Mouse (Mus musculus): ENCODE results near the gene Flnb.
A peak's percentile ranks its signal among the peaks of the same experiment; 100 is the strongest.

The Flnb gene

DNA sequence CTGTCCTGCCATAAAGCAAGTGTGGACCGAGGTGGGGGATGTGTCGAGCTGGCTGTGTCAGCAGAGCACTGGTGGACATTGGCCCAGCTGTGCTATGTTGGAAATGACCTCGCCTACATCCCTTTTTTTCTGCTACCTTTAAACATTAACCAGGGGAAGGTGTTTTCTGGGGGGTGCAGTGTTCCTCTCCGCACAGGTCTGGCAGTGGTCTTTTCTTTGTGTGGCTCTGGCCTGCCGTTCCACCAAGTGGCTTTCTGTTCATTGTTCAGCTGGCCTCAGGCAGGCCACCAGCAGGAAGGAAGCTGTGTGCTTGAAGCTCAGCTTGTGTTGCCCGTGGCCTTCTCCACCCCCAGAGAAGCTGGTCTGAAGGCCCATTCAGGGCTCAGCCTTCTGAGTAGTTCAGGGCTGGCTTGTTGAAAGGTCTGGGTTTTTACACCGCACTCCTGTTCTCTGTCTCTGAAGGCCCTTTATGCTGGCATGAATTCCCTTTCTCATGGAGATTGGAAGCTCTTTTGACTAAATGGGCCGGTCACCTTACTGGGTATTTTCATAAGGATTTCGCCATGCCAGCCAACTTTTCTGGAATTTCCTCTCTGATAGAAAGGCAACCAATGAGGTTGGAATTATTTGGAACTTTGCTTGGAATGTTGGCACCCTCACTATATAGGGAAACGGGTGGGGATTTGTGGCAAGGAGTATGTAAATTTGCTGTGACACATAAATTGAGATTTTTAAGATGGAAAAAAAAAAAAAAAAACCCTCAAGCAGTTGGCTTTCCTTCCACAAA is 8.6 kb downstream of the Flnb start:
- no peak for DNase-seq (ENCODE audit: low spot score in 2 of 2)

DNA sequence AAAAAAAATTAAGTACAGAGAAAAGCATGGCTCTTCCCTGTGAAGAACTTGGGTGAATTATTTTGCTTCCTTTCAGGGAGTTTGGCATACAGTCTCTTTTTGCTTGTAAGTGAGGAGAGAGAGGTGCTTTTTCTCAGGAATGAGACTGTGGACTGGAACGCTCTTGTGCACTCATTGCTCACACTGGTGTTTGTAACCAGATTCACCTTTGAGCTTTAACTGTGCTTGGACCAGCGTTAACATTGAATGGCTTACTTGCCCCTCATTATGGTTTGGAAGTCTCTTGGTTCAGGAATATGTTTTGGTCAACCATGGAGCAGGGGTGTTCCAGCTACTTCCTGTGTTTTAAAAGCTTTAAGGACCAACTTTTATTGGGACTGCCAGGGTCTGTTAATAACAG is 11.4 kb downstream of the Flnb start:
- DNase-seq (ENCODE audit: low spot score in 2 of 2) = no peak

DNA sequence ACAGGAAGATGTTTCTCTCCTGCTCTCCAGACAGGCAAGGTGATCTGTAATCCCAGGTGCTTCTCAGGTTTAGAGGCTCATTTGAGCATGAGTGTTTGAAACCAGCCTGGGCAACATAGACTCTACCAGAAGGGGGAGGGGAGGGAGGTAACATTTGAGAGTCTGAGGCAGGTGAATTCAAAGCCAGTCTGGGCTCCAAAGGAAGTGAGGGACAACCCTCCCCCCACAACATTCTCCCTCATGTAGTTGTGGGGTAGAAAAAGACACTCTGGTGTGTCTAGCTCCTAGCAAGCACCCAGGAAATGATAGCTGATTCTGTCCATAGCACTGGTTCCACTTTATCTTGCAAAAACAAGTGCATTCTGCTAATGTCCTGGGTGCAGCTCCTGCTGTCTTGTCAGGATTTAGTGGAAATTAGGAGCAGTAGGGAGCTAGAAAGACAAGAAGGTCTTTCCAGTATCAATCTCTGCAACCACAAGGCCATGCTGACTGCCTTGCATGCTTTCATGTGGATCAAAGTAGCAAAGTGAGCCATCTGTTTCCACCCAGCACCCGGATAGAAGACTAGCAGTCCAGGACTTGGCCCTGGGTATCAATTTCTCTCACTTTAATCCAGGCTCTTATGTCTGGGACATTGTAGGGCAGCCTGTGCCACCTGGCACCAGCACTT is 14.1 kb downstream of the Flnb start:
- DNase-seq (ENCODE audit: low spot score in 2 of 2) = no peak

DNA sequence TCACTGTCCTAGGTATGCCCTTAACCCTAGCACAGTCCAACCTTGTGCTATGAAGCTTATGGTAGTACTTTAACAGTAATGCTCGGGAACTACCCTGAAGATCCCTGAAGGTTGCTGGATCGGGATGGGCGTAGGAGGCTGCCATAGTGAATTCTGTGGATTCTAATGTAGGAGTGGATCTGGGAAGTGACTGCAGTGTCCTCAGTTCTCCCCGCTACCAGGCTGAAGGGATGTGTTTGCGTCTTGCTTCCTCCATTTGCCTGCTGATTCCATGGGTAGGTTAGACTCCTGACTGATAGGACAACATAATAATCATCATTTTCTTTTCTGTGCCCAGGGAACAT is 14.7 kb downstream of the Flnb start:
- peak in 1 of 2 experiments; percentile 23 for DNase-seq (ENCODE audit: low spot score in 2 of 2)

DNA sequence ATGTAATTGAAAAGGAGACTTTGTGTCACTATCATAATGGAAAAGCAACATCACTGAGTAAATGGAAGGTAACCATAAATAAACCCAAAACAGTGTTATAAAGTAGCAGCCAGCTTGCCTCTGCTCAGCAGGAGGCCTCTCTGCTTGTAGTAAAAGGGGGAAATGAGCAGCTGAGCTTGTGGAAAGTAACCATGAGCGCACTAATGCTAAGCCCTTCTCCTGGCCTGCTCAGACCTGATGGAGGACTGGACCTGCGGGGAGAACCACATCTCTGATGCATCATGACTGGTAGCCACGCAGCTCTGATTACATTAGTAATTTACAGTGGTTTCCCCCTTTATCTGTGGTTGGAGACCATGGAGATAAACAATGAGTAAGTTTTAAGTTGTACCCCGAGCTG is 15.7 kb downstream of the Flnb start:
- DNase-seq (ENCODE audit: low spot score in 2 of 2) = no peak

DNA sequence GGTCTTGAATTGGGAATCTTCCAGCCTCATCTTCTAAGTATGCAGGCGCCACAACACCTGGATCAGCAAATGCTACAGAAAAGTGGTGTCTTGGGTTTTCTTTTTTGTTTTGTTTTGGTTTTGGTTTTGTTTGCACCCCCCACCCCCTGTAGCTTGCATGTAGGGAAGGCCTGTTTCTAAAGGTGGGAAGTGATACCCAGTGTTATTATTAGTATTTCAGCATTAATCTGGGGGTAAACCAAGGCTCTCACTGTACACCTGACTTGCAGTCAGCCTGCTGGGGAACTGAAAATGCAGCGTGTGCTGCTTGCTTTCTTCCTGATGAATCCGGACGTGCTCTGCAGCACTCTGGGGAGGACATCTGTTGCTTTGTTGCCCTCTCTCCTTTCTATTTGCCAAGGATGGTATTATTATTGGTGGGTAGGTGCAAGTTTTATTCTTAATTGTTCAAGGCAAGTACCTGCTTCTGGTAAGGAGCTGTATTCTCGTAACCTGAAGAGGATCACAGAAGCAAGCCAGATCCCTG is 20.9 kb downstream of the Flnb start:
- no peak for DNase-seq (ENCODE audit: low spot score in 2 of 2)

DNA sequence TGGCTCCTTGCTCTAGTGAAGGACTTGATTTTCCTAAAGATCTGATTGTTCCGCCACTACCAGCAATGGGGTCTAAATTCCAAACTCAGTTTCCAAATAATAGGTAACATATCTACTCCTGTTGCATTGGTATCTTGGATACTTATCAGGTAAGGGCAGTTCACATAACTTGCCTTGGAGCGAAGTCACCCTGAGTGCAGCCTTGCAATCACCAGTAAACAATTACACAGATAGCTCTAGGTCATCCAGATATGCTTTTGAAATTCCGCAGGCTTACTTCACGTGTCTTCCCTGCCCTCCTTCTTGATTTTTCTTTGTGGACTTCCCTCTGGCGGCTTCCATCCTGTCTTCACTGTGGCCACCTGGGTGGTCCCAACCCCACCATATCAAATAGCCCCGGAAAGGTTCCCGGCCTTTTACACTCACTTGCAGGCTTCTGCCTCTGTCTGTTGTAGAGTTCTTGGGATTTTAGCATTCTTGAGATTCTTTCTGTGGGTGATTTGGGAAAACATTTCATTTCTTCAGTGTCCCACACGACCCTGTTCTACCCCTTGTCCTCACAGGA is 22.3 kb downstream of the Flnb start:
- no peak for DNase-seq (ENCODE audit: low spot score in 2 of 2)

DNA sequence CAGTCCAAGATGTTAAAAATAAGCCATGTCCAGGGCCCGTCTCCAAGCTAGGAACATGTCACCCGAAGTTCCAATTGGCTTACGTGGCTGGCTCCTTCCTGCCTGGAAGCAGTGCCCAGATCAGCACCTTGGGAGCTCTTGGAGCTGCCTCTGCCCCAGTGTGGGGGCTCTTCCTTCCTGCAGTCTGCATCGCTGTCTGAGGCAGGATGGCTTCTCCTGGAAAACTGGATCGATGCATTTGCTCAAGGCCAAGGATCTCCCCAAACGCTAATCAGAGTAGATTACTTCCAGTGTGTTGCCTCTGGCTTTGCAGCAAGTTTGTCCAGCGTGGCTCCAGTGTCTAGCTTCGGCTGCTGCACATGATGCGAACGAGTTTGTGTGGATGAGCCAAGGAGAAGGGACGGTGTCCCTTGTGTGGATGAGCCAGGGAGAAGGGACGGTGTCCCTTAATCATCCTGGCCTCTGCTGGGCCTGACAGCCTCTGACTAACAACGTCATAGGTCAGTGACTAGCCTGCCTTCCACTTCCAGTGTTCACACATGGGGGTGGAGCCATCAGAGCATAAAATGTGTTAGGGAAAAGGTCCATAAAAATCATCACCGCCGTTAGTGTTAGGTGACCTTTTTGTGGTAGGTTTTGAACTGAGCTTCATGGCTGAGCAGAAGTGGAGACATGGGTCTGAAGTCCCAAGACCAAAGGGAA is 25.0 kb downstream of the Flnb start:
- DNase-seq (ENCODE audit: low spot score in 2 of 2) = no peak

DNA sequence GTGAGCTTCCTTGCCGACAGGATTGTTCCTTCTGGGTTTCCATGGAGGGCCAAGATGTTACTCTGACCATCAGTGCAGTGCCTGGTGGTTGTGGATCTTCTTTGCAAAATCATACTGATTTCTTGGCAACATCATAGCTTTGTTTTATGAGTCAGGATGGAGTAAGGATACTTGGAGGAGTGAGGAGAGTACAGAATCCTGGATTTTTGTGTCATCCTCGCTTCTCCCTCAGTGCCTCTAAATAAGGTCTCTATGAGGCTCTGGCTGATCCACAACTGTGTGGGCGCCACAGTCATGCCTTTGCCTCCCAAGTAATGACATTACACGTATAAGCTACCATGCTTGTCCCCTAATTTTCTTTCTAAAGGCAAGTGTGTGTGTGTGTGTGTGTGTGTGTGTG is 28.9 kb downstream of the Flnb start:
- peak in 1 of 2 experiments; percentile 31 for DNase-seq (ENCODE audit: low spot score in 2 of 2)

DNA sequence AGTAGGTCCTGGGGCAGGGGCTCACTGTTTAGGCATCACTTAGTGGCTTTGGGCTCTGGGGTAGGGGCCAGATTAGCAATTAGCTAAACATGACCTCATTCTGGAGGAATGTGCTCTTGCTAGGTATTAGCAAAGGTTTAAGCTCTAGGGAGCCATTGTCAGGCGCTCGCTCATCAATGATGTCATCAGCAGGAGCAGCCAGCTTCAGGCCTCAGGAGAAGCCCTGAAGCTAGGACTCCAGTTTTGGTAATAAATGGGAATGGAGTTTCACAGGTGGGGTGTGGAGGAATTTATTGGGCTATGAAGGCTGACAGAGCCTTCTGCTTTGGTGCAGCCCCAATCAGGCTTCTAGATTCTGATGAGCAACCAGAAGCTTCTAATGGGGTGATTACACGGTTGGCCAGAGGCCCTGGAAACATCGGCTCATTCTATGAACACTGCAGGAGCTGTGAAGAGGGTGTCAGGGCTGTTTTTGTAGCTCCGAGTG is 30.0 kb downstream of the Flnb start:
- DNase-seq (ENCODE audit: low spot score in 2 of 2) = no peak

DNA sequence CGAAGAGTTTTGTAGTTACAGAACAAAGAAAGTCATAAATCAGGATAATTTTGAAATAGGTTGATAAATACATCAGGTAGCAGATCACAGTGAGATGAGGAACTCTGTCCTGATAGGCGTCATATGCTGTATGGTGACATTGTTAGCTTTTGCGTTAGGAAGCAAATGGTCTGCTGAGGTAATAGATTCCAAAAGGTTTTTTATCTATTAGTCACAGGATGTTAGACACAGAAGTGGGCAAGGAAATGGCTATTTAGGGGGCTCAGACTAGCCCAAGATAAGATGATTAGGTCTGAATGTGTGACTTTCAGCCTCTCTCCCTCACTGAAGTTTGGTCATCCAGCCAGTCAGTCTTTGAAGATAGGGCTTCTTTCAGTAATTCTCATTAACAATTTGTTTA is 33.2 kb downstream of the Flnb start:
- DNase-seq (ENCODE audit: low spot score in 2 of 2) = no peak

DNA sequence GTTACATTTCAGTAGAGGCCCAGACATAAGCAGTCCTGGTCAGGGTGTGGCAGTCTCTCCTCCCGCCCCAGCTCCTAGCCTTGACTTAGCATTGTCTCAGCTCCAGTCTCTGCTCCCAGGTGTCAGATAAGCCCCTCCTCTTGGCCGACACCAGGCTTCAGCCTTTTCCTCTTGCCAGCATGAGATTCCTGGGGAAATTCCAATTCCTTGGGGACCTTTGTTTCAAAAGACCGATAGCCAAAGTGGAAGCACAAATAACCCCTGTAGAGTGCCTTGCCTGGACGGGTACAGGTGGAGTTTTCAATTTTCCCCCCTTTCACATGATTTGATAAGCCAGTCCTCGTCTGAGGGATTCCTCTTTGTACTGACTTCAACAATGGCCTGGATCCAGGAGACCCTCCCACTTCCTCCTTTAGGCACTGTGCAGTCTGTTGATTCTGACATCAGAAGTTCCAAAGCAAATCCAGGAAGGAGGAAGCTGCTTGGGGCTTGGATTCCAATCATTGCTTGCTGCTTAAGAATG is 33.8 kb downstream of the Flnb start:
- no peak for DNase-seq (ENCODE audit: low spot score in 2 of 2)

DNA sequence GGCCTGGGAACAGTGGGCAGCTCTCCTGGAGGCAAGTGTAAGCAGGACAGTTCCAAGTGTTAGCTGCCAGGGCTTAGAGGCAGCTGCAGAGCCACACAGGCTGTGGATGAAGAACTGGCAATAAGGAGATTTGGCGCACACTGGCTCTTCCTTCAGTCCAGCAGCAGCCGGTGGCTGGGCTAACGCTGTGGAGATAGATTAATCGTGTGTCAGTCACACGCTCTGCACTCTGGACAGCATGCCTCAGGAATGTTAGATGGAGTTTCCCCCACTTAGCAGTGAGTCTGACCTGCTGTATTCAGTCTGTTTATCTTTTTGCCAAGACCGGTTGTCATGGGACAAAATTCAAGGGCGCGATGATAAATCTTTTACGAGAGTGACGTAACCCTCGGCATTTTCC is 35.9 kb downstream of the Flnb start:
- no peak for DNase-seq (ENCODE audit: low spot score in 2 of 2)

DNA sequence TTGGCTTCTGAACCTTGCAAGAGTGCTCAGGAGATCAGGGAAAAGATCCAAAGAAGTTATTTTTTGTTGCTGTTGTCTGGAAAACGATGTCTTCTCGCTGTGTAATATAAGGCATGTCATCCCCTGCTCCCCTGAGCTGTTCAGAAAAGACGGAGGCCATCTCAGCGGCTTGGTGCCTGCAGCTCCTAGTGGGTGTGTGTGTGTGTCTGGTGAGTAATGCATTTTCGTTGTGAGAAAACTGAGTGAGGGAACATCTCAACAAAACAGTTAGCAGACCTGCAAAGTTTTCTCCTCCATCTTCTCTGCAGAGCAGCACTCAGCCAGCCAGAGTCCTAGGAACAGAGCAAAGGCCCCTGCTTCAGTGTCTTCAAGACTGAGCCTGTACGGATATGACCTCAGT is 36.6 kb downstream of the Flnb start:
- DNase-seq (ENCODE audit: low spot score in 2 of 2) = peak; percentile 40 to 41

DNA sequence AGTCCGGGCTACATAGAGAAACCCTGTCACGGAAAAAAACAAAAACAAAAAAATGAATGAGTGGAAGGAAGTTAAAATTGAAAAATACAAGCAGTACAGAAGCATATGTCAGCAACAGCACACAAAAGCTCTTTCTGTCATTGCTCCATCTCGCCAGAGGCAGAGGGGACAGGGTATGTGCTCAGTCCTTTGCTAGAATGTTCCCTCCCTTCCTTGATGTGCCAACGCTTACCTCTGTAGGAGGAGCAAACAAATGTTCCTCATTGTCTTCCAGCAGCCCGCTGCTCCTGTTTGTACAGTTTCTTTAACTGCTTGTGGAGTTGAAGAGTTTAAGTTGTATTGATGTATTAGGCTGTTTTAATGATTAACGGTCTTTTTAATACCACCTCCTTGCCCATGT is 37.3 kb downstream of the Flnb start:
- no peak for DNase-seq (ENCODE audit: low spot score in 2 of 2)

DNA sequence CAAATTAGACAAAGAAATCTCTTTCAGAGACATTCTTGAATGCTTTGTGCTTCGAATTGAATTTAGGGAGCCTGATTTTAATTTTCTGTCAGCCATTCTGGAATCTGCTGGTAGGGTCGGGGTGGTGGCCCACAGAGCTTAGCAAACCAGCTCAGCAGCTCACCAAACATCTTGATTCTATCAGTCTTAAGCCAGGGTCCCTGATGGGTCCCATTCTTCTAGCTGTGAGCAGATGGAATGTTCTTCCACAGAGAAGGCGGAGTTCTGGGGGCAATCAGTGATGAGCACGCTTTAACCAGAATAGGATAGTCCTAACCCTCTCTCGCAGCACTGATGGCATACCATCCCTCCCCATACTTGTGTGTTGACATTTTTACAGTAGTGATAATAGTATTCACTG is 37.7 kb downstream of the Flnb start:
- DNase-seq (ENCODE audit: low spot score in 2 of 2) = no peak

DNA sequence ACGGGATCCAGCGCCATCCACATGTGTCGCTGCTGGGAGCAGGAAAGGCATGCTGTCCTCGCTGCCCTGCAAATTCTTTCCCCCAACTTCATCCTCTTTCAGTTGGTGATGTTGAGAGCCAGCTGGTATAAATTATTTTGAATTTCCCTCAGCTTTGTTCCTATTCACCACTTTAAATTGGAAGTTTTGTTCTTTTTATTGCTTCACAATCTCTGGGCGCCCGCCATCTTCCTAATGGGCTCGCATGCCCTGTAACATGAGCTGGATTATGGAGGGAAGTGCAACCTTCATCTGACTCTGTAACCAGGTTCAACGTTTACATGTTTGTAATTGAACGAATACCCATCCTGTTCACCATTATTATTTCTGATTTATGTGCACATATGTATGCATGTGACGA is 38.6 kb downstream of the Flnb start:
- DNase-seq (ENCODE audit: low spot score in 2 of 2) = no peak

DNA sequence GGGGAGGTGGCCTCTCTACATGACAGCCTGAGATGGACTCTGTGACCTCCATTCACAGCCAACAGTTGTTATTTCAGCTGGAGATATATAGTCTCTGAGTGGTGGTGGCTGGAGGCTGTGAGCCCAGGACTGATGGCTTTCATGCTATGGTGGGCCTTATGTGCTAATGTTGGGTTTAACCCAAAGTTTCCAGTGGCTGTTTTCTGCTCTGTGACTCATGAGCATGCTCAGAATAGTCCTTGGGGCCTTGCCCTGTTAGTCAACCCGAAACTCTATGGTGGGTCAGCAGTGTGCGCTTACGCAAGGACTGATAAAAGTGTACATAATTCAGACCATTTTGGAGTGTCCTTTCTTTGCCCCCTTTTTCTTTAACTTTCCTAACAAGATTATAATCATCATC is 40.1 kb downstream of the Flnb start:
- DNase-seq (ENCODE audit: low spot score in 2 of 2) = no peak

DNA sequence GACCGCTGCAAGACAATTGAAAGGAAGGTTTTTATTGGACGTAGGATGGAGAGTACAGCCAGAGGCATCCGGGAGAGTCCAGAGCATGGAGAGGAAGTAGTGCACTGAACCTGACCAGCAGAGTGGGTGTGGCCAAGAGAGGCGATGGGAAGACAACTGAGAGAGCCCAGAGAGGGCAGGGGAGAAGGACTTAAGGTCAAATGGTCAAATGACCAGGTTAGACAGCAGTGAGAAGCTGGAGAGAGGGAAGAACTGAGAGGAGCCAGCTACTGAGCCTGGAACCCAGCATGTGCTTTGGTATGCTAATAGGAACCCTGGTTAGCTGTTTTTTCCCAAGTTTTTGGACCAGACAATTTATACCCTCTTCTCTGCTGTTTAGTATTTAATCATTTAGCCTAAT is 40.7 kb downstream of the Flnb start:
- DNase-seq (ENCODE audit: low spot score in 2 of 2) = no peak

DNA sequence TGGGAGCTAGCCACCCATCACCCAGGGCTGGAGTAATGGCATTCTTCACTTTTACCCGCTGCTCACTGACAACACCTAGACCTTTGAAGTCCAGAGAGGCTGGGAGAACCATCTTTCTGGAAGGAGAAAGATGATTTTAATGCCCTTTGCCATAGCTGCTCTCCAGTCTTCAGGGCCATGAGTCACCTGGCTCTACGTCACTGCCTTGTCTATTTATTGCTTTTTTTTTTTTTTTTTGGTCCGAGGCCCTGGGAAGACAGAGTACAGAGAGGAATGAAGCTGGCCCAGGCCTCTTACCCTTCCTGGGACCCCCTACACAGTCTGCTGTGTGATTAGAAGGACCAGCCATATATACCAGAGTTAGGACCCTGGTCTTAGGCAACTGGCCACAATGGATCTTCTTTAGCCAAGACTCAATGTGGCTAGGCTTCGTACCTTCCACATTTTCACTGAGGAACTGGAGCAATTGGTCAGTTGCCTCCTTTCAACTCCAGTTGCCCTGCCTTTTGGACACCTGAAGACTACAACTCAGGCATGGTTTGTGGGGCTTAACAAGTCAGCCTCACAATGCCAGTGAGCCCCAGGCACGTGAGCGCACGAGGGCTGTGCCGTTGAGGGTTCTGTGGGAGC is 42.9 kb downstream of the Flnb start:
- DNase-seq (ENCODE audit: low spot score in 2 of 2) = no peak

DNA sequence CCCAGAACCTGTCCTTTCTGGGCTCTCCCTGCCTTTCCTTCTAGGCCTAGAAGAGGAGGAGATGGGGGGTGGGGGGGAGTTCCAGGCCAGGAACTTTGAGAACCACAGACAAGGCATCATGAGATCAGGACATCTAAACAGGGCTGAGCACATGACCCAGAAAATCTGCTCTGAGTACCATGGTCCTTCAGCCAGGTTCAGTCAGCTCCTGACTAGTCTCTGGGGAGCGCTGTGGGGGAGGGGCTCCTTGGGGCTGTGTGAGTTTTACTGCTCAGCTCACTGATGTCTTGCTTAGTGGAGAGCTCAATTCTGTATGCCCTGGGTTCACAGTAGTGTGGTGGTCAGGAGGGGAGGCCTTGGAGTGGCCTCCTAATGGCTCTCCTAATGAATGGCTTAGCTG is 43.5 kb downstream of the Flnb start:
- DNase-seq (ENCODE audit: low spot score in 2 of 2) = no peak

DNA sequence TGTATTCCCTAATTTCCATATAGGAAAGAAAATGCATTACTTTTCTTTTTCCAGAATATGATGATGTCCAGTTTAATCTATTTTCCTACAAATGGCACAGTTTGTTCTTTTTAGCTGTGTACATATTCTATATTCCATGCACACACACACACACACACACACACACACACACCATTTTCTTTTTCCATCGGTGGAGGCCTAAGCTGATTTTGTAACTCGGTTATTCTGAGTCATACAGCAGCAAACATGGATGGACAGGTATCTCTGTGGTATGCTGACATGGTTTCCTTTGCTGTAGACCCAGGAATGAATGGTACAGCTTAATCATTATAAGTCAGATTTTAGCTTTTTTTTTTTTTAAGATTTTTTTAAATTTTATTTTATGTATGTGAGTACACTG is 44.5 kb downstream of the Flnb start:
- no peak for DNase-seq (ENCODE audit: low spot score in 2 of 2)

Data from right cerebral cortex, adult 2 months (tissue).